Mouse (Mus musculus): ENCODE results near the gene Mpig6b.

Gene Mpig6b

GRCm38 (mm10) chr17:35090166-35090932, 24.4 kb upstream of the Mpig6b start:
- in situ Hi-C loops (cut with MboI; ENCODE audit: low pct_unique_long_range_greater_than_20kb in 1 of 2, low sequenced_read_pairs in 2 of 2, unreplicated experiment in 1 of 2): no loop called here

GRCm38 (mm10) chr17:35088825-35089644, 23.1 kb upstream of the Mpig6b start, which contains the start of gene Abhd16a:
Gene Abhd16a, plus strand, starts transcription at chr17:35089263.
- in situ Hi-C loops (cut with MboI; ENCODE audit: low pct_unique_long_range_greater_than_20kb in 1 of 2, low sequenced_read_pairs in 2 of 2, unreplicated experiment in 1 of 2): no loop called here

GRCm38 (mm10) chr17:35088151-35088550, 22.2 kb upstream of the Mpig6b start:
- in situ Hi-C loops (cut with MboI; ENCODE audit: low pct_unique_long_range_greater_than_20kb in 1 of 2, low sequenced_read_pairs in 2 of 2, unreplicated experiment in 1 of 2): no loop called here

- in situ Hi-C loops (cut with MboI; ENCODE audit: low pct_unique_long_range_greater_than_20kb in 1 of 2, low sequenced_read_pairs in 2 of 2, unreplicated experiment in 1 of 2): no loop called here
Observed at GRCm38 (mm10) chr17:35085208-35085865, 19.4 kb upstream of the Mpig6b start, which contains the start of gene Ly6g6f. Gene Ly6g6f, minus strand, starts transcription at chr17:35085610.

GRCm38 (mm10) chr17:35083929-35084497, 18.0 kb upstream of the Mpig6b start:
- in situ Hi-C loops (cut with MboI; ENCODE audit: low pct_unique_long_range_greater_than_20kb in 1 of 2, low sequenced_read_pairs in 2 of 2, unreplicated experiment in 1 of 2): no loop called here

GRCm38 (mm10) chr17:35082841-35083576, 17.0 kb upstream of the Mpig6b start:
- in situ Hi-C loops (cut with MboI; ENCODE audit: low pct_unique_long_range_greater_than_20kb in 1 of 2, low sequenced_read_pairs in 2 of 2, unreplicated experiment in 1 of 2): no loop called here

- in situ Hi-C loops (cut with MboI; ENCODE audit: low pct_unique_long_range_greater_than_20kb in 1 of 2, low sequenced_read_pairs in 2 of 2, unreplicated experiment in 1 of 2): no loop called here
Observed at GRCm38 (mm10) chr17:35080710-35081109, 14.7 kb upstream of the Mpig6b start.

GRCm38 (mm10) chr17:35080248-35080647, 14.3 kb upstream of the Mpig6b start:
- in situ Hi-C loops (cut with MboI; ENCODE audit: low pct_unique_long_range_greater_than_20kb in 1 of 2, low sequenced_read_pairs in 2 of 2, unreplicated experiment in 1 of 2): no loop called here

- in situ Hi-C loops (cut with MboI; ENCODE audit: low pct_unique_long_range_greater_than_20kb in 1 of 2, low sequenced_read_pairs in 2 of 2, unreplicated experiment in 1 of 2): no loop called here
Observed at GRCm38 (mm10) chr17:35079778-35080177, 13.8 kb upstream of the Mpig6b start.

GRCm38 (mm10) chr17:35077786-35078233, 11.8 kb upstream of the Mpig6b start, which contains the start of gene Ly6g6d:
Gene Ly6g6d, minus strand, starts transcription at chr17:35078065.
- in situ Hi-C loops (cut with MboI; ENCODE audit: low pct_unique_long_range_greater_than_20kb in 1 of 2, low sequenced_read_pairs in 2 of 2, unreplicated experiment in 1 of 2): no loop called here

GRCm38 (mm10) chr17:35077285-35077684, 11.3 kb upstream of the Mpig6b start:
- in situ Hi-C loops (cut with MboI; ENCODE audit: low pct_unique_long_range_greater_than_20kb in 1 of 2, low sequenced_read_pairs in 2 of 2, unreplicated experiment in 1 of 2): no loop called here

GRCm38 (mm10) chr17:35076507-35077176, 10.7 kb upstream of the Mpig6b start, which contains the start of gene Ly6g6e:
Gene Ly6g6e, plus strand, starts transcription at chr17:35076902.
- in situ Hi-C loops (cut with MboI; ENCODE audit: low pct_unique_long_range_greater_than_20kb in 1 of 2, low sequenced_read_pairs in 2 of 2, unreplicated experiment in 1 of 2): no loop called here

- in situ Hi-C loops (cut with MboI; ENCODE audit: low pct_unique_long_range_greater_than_20kb in 1 of 2, low sequenced_read_pairs in 2 of 2, unreplicated experiment in 1 of 2): no loop called here
Observed at GRCm38 (mm10) chr17:35074097-35074496, 8.1 kb upstream of the Mpig6b start.

- in situ Hi-C loops (cut with MboI; ENCODE audit: low pct_unique_long_range_greater_than_20kb in 1 of 2, low sequenced_read_pairs in 2 of 2, unreplicated experiment in 1 of 2): no loop called here
Observed at GRCm38 (mm10) chr17:35071454-35071853, 5.5 kb upstream of the Mpig6b start.

GRCm38 (mm10) chr17:35070556-35071229, 4.7 kb upstream of the Mpig6b start:
- in situ Hi-C loops (cut with MboI; ENCODE audit: low pct_unique_long_range_greater_than_20kb in 1 of 2, low sequenced_read_pairs in 2 of 2, unreplicated experiment in 1 of 2): no loop called here

- in situ Hi-C loops (cut with MboI; ENCODE audit: low pct_unique_long_range_greater_than_20kb in 1 of 2, low sequenced_read_pairs in 2 of 2, unreplicated experiment in 1 of 2): no loop called here
Observed at GRCm38 (mm10) chr17:35068213-35068914, 2.4 kb upstream of the Mpig6b start.
